Mouse (Mus musculus) thymus, adult 2 months (tissue): ENCODE data around the gene Zfp609.

ENCODE experiments used
- CTCF ChIP-seq: fragments of 200-500 bp; IDR thresholded peaks from 2 replicates; pipeline ENCODE4 v1.5.1; 2012; ENCODE audit warnings: mild to moderate bottlenecking, control low read depth, low read length, moderate library complexity, borderline replicate concordance; ENCODE audit not compliant: control insufficient read depth, poor library complexity, insufficient read depth; ENCODE audit errors: extremely low read depth
- POLR2A ChIP-seq: fragments of 200-500 bp; IDR thresholded peaks from 2 replicates; pipeline ENCODE4 v1.6.1; 2012; ENCODE audit warnings: mild to moderate bottlenecking, low read length, control low read depth, moderate library complexity; ENCODE audit not compliant: control insufficient read depth, poor library complexity, insufficient read depth; ENCODE audit errors: extremely low read depth

GRCm38 (mm10) chr9:65661493-65661892 is 165.9 kb downstream of the Zfp609 start:
- TF ChIP-seq CTCF (no peak), POLR2A (no peak)
